Mouse (Mus musculus) ES-E14 (cell line): ENCODE measurements around the gene Cd84.

Experiments
- CHD2 ChIP-seq: IDR thresholded peaks from 2 replicates; pipeline ENCODE4 v1.6.1; 2014; ENCODE audit warnings: mild to moderate bottlenecking, low read depth, low read length, inconsistent platforms
- HCFC1 ChIP-seq: IDR thresholded peaks from 2 replicates; pipeline ENCODE4 v1.6.1; 2012; ENCODE audit warnings: low read length, inconsistent platforms, borderline replicate concordance; ENCODE audit not compliant: insufficient read depth
- MAFK ChIP-seq: IDR thresholded peaks from 2 replicates; pipeline ENCODE4 v1.6.1; 2014; ENCODE audit warnings: mild to moderate bottlenecking, low read depth, low read length, inconsistent platforms; ENCODE audit not compliant: insufficient read depth
- ZC3H11A ChIP-seq: IDR thresholded peaks from 2 replicates; pipeline ENCODE4 v1.6.1; 2012; ENCODE audit warnings: low read depth, mild to moderate bottlenecking, inconsistent platforms, low read length, borderline replicate concordance
- ZNF384 ChIP-seq: IDR thresholded peaks from 2 replicates; pipeline ENCODE4 v1.6.1; 2012; ENCODE audit warnings: low read depth, low read length, inconsistent platforms

GRCm38 (mm10) chr1:171904011-171904410 is 64.5 kb downstream of the Cd84 start:
- no peak for TF ChIP-seq ZC3H11A
- no peak for TF ChIP-seq HCFC1
- TF ChIP-seq MAFK = no peak
- no peak for TF ChIP-seq ZNF384
- TF ChIP-seq CHD2 = no peak
